Mouse (Mus musculus) cerebellum, adult 8-10 months (tissue): ENCODE results near the gene Cma1.
A peak's percentile ranks its signal among the peaks of the same experiment; 100 is the strongest.
"Not testable (repeated sequence)": the region's sequence is repeated elsewhere in the genome, so short reads cannot be mapped to it uniquely, and the experiment has no call there.

Source experiments
- DNase-seq: peaks from one replicate; pipeline ENCODE4 v3.0.0; 2022

Gene Cma1

DNA sequence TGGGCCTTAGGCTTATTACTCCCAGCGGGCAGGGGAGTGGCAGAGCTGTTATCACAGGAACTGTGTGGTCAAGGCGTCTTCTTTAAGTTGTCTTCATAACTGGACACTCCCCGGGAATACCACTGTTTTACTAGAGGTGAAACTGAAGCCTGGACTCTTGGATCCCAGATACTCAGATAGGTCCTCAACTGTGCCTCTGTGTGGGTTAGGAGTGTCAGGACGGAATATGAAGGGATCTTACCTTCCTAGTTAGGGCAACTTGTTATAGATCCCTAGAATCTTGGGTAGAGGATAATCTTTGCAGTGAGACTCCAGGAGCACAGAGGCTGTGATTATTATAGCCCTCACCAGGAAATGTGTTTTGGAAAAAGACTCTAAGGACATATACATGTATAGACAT is at the start of gene Cma1:
Gene Cma1 (minus strand): TSS at position 101 of the 400 bp plus-strand sequence.
- no peak for DNase-seq

DNA sequence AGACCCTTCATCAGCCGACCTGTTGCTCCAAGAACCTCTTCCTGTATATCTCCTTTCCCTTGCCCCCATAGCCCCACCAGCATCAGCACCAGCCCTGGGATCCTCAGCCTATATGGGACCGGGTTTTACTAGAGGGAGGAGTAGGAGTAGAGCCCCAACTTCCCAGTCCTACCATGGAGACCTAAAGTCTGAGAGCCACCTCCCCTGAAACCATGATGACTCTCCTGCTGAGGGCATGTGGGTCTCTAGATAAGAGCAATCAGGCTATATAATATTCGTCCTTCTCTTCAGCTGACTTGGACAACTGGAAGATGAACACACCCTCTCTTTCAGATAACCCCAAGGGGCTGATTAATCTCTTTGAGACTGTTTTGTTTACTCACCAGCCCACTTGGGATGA is 43.0 kb upstream of the Cma1 start:
- not testable (repeated sequence) for DNase-seq

DNA sequence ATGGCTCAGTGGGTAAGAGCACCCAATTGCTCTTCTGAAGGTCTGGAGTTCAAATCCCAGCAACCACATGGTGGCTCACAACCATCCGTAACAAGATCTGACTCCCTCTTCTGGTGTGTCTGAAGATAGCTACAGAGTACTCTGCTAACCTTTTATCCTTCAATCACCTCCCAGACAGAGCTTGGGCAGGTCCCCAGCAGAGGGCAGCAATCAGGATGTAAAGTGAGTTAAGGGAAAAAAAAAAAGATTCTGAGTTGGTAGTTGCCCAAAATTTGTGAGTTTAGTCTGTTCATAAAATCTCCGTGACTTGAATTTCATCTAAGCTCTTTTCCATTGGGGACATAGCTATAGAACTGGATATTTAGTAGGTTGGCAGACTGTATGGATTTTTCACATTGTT is 19.4 kb upstream of the Cma1 start:
- not testable (repeated sequence) for DNase-seq

DNA sequence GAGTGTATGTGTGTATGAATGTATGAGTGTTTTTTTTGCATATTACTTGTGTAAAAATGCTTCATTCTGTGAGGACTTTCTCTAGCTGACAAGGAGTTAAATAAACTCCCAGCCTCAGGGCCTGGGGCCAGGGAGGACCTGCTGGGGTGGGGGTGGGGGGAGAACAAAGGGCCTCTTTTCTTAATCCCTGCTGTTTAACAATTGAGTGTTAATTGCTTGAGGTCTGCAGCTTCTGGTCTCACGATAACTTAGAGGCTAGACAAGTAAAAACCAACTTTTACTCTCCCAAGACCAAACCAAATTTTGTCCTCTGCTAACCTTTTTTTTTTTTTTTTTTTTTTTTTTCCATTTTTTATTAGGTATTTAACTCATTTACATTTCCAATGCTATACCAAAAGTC is 18.8 kb upstream of the Cma1 start:
- DNase-seq = no peak

DNA sequence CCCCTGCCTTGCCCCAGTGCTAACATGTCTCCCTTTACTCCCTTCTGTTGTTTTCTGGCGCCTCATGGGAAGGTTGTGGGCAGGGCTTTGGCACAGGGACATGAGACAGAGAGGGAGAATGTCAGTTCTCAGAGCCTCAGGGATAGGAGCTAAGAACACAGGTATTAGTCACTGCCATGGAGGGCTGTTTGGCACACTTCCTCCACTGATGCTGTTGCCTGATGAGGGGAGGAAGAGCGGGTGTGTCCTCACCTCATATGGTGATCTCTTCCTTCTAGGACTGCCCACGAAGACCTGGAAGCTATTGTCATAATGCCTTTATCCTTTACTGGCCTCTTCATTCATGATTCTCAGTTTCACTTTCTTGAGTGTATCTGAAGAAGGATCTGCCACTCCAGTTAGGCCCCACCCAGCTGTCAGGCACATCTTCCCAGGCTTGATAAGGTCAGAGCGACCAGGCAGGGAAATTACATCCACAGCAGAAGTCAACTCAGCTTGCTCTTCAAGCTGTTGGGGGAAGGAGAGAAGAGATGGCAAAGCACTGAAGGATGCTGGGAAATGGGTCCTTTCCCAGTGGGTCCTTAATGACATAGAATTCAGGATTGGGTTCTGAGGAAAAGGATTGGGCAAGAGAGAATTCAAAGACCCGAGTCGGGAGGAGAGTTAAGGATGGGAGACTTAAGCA is 6.0 kb upstream of the Cma1 start, which contains the start of gene Cma2:
Gene Cma2 (plus strand): TSS at position 635 of the 685 bp plus-strand sequence.
- DNase-seq = no peak

DNA sequence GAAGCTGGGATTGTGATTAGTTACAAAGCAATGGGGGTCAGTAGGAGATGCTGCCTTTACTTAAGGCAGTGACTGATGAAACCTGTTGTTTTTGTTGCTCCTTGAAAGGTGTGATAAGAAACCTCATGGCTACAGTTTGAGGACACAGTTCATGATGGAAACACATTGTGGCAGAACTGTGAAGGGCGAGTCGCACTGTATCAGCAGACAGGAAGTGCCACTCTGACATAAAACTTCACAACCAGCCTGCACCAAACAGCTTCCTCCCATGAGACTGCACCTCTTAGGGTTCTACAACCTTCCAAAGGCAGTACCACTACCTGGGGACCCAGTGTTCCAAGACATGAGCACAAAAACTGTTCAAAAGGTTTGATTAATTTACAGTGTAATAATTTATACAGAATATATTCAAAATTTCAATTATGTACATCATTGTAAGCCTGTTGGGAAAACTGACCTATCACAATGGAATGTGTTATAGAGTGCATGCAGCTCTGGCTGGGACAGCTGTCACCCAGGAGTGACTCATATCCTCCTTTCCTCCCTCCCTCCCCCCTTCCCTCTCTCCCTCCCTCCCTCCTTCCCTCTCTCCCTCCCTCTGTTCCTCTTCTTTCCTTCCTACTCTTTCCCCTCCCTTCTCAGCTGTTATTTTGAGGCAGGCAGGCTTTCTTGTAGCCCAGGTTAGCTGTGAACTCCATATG is 1.9 kb upstream of the Cma1 start:
- no peak for DNase-seq

DNA sequence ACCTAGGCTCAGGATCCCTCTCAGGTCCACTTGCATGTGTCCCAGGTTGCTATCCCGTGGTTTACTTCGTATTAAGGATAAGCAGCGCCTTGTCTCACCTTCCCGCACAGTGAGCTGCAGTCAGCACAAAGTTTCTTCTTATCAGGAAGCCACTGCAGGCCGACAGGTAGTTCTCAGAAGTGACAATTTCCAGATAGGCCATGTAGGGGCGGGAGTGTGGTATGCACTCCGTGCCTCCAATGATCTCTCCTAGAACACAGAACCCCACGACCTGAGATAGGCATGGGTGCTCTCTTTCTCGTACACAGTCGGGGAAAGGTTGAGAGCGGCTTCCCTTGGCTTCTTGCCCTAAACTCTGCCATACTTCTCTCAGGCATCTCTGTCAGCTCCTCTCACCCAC is 874 bp downstream of the Cma1 start:
- no peak for DNase-seq

DNA sequence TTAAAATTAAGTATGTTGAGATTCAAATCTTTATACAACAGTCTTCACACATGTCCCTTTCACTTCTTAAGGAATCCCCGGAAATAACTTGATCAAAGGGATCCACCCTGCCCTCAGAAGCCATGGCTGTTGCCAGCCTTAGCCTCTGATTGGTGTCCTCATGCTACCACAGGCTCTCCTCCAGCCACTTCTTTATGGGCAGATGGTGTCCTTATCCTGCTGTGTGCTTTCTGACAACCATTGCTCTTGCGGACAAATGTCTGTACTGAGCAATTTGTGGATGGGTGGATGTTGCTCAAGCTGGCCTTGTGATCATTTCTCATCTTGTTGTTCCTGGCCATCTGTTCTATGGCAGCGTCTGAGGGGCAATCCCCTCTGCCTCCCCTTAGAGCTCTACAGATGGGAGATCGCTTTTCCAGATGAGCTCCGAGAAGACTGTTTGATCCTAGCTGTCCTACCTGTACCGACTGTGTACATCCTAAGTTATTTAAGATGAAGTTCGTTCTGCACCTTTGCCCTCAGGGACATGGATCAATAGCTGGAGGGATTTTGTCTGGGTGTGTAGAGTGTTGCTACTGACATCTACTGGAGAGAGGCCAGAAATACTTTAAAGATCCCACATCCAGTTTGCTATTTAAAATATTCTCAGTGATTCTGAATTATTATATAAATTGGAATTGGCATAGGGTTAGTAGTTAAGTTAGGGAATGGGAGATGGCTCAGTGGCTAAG is 4.2 kb downstream of the Cma1 start:
- DNase-seq = no peak

DNA sequence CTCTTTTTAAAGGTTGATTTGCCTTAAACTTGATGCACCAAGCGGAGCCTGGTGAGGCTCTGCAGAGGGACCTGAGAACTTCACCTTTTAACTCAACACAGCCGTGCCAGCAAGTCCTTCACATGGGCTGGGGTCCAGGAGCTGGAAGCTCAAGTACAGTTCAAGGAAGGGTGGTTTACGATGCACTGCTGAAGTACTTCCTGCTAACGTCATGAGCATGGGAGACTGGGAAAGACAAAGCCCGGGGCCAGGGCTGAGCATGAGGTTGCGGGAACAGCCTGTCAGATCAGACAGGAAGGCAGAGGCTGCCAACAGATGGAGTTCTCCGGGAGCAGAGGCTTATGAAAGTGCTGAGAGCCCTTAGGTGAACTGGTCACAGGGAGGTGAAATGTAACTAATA is 10.9 kb downstream of the Cma1 start:
- DNase-seq = no peak

DNA sequence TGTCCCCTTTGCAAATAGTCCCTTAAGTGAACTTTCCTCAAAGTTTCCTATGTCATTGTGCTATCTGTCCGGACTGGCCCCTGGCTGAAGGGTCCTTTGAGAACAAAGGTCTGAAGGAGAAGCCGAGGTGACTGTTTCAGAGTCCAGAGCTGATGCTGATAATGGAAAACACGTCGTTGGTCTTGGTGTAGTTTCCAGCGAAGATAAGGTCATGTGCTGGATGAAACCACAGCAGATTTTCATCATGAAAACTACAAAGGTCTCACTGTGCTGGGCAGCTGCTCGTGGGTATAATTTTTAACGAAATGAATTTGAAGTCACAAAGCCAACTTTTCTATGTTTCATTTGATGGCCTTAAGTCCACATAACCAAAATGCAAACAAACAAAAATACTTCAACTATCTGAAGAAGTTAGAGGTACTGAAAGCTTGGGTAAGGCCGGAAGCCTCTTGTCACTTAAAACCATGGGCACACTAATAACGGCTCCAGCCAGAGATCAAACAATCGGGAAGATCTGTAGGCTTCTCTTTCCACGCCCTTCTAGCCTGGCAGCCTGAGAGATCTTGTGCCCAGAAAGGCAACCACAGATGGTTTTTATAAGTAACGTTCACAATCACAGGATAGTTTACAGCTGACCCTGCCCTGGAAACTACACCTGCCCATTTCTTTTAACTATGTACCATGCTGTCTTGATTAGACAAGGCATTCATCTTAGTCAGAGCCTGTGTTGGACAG is 15.0 kb downstream of the Cma1 start:
- DNase-seq = no peak

DNA sequence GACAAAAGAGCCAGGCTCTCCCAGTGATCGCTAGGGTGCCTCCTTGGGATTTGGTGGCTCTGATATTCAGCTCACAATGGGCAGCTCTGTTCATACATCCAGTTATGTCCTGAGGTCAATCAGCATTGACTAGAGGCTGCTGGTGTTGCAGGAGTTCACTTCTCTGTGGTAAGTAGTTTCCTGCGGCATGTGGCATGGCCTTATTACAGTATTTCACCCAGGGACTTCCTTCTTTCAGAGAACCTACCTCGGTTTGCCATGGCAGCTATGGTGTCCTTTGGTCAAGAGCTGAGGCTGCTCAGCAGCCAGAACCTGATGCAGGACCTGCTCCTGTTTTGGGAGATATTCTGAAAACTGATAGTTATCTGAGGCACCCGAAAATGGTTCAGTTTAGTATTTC is 17.6 kb downstream of the Cma1 start:
- no peak for DNase-seq

DNA sequence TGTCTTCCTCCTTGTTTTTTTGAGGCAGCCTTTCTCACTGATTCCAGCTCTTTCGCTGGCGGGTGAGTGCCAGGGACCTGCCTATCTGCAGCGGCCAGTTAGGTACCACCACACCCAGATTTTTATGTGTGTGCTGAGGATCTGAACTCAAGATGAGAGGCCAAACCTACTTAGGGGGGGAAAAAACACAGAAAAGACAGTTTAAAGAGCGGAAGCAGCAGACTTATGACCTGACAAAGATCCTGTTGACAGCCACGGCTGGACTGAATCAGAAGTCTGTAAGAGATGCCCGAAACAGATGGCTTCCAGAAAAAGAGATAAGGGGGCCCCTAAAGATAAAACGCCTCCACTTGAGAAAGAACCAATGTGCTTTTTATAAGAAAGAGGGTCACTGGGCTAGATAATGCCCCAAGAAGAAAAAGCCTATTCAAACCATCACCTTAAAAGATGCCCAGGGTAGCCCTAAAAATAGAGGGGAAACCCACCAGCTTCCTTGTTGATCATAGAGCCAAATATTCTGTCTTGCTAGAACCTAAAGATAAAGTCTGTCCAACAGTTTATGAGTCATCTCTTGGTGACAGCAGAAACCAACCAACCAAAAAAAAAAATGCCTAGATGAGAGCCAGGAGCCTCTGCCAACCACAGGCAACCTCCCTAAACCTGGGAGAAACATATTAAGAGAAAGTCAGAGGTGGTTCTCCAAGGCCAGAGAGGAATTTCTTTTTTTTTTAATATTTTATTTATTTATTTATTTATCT is 21.8 kb downstream of the Cma1 start:
- DNase-seq = no peak

DNA sequence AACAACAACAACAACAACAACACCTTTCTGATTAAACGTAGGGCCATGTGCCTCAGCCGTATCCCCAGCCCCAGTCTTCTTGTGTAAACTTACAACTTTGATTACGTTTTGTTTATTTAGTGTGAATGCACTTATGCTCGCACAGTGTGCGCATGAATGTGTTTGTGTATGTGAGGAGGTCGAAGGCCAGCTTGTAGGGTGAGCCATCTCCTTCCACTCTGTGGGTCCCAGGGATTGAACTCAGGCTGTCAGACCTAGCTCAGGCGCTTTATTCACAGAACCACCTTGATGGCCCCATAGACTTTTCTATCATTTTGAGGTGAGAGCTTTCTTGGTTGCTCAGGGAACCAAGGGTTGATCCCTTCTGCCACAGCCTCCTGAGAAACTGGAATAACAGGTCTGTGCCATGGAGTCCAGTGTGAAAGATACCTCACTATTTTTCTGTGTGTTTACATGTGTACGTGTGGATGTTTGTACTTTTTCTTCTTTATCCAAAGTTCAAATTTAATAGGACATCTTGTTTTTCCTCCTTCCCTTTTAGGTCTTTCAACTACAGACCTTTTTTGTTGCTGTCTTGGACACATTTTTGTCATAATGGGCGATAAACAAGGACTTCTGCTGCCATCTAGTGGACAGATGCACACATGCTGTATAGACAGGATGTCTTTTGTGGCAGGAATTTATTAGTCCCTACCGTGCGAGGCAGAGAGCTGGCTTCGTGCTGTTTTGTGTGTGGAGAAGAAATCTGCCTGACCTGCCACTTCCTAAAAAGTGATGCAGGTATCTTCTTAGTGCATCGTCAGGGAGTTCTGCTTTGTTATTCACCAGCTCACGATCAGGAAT is 26.0 kb downstream of the Cma1 start:
- peak; percentile 78 for DNase-seq

DNA sequence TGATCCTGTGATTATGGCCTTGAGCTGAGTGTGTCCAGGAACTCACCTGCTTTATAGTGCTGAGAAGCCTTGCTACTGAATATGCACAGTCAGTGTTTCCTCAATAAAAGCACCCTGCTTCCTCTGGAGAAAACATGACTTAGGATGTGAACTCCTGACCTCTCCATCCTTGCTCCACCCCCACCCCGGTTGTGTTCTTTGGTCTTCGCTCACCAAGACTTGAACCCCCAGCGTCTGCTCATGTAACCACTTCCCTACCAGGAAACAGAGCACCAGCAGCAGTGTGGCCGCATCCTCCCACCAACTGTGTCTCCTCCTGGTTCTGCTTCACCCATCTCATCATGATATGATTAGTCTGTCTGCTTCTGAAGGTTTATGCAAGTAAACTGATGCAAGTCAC is 31.1 kb downstream of the Cma1 start:
- DNase-seq = no peak

DNA sequence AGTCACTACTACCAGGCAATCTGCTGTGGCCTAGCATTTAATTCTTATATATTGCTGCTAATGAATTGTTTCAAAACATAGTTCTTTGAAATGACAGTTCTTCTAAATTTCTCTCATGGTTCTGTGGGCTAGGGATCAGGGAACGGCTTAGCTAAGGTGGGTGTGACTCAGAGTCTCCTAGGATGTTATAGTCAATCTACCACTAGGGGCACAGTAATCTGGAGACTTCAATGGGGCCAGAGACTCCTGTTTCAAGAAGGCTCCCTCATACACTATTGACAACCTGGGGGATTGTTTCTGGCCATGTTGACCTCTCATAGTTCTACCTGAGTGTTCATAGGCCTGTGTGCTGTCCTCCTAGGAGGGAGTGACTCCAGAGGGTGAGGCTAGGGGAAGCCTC is 39.0 kb downstream of the Cma1 start:
- DNase-seq = no peak

DNA sequence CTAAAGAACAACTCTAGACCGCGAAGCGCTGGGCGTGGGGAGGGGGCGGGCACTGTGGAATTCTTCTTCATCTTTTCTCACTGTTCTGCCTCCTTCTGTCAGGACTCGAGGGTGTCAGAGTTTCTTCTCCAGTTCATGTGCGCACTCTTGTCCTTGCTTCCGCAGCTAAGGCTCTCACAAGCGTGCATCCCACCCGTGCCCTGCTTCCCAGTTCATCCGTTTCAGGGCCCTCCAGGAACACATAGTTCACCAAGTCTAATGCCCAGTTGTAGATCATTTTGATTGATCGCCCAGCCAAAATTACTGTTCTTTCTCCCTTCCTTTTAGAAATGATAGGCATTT is 44.1 kb downstream of the Cma1 start:
- no peak for DNase-seq

DNA sequence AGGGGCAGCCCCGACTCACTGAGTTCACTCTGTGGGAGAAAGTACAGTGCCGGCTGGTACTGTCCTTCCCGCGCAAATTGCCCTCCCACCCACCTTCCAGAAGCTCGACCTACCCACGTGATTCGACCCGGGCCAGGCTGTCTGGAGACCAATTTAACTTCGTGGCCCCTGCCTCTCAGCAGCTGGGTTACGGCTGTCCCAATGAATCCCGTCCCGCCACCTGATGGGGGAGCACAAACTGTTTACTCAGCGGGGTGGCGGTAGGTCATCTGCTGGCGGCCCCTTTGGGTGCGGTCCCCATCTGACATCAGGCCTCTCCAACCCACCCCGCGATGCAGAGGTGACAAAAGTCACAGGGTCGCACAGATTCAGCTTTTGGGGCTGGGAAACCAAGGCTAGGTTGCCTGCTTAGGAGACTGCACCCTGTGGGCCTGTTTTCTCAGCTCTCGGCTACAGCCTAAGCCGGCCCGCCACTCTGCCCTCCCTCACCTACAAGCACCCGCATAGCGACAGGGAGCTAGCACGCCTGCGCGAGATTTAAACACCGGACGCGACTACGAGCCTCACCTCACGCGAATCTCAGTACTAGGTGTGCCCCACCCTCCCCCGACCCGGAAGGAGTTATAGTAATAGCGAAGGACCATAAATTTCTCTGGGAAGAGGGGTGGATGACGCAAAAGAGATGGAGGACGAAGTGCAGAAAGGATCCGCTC is 44.6 kb downstream of the Cma1 start, which contains the start of gene Sdr39u1:
Gene Sdr39u1 (minus strand): TSS at position 593 of the 713 bp plus-strand sequence.
- peak; percentile 89 for DNase-seq

DNA sequence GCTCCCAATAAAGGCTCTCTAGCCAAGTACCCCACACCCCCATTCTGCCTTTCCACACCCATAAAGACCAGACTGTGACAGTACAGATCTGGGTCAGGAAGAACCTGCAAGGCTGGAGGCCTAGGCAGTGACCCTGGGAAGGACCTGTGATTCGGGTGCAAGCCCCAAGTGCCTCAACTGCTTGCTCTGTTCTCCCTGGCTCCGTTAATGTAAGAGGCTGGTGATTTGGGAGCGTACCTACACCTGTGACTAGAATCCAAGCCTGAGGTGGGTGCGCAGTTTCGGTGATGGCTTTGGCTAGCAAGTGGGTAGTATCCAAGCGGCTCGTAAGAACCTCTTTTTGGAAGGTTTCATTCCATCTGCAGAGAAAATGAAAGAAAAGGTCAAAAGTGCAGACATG is 45.5 kb downstream of the Cma1 start:
- DNase-seq = no peak

DNA sequence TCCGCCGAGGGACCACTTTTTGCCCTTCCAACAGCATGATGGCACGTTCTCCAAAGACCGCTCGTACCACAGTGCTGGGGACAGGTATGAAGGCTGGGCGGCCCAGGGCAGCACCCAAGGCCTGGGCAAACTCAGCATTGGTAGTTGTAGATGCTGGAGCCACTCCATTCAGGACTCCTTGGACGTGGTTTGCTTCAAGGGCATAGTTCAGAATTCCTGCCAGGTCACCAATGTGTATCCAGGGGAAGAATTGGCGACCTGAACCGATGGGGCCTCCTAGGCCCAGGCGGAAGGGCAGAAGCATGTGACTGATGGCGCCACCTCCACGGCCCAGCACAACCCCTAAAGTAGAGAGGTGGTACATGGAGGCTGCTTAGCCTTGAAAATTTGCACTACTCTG is 46.8 kb downstream of the Cma1 start:
- no peak for DNase-seq
